Mouse (Mus musculus) MEL (cell line): Measurements from ENCODE around the gene Ank2.

Experiments
- CTCF ChIP-seq, 3 experiments: IDR thresholded peaks in 2 of 3; conservative IDR thresholded peaks in 1 of 3; 2 replicates each; pipeline ENCODE4 v1.5.1; 2011 to 2012; ENCODE audit warnings: low read length in 3 of 3, low read depth in 2 of 3, mild to moderate bottlenecking in 2 of 3, improper control_type of control experiment in 1 of 3, inconsistent platforms in 1 of 3, mixed read lengths in 1 of 3, moderate library complexity in 1 of 3; ENCODE audit not compliant: control insufficient read depth in 1 of 3, insufficient read depth in 1 of 3, poor library complexity in 1 of 3, severe bottlenecking in 1 of 3
- NELFE ChIP-seq: IDR thresholded peaks from 2 replicates; pipeline ENCODE4 v1.6.1; 2011; ENCODE audit warnings: low read depth, low read length, improper control_type of control experiment
- POLR2A ChIP-seq, 2 experiments: IDR thresholded peaks; 2 replicates each; pipeline ENCODE4 v1.6.1; 2011 to 2012; ENCODE audit warnings: low read length in 2 of 2, mild to moderate bottlenecking in 2 of 2, control low read depth in 1 of 2, improper control_type of control experiment in 1 of 2, low read depth in 1 of 2, moderate library complexity in 1 of 2; ENCODE audit not compliant: control insufficient read depth in 1 of 2, insufficient read depth in 1 of 2, poor library complexity in 1 of 2
- USF1 ChIP-seq: IDR thresholded peaks from 2 replicates; pipeline ENCODE4 v1.6.1; 2014; ENCODE audit warnings: low read depth, mild to moderate bottlenecking, inconsistent platforms, low read length, improper control_type of control experiment, moderate library complexity

- TF ChIP-seq POLR2A (IDR thresholded peaks at IDR 0.05; ENCODE audit: control insufficient read depth in 1 of 2, insufficient read depth in 1 of 2, low read depth in 1 of 2, low read length in 2 of 2, poor library complexity in 1 of 2) (no peak), CTCF (IDR thresholded peaks at IDR 0.05 in 2 of 3, conservative IDR thresholded peaks at IDR 0.05 in 1 of 3; ENCODE audit: control insufficient read depth in 1 of 3, insufficient read depth in 1 of 3, low read depth in 2 of 3, low read length in 3 of 3, poor library complexity in 1 of 3, severe bottlenecking in 1 of 3) (no peak), NELFE (no peak), USF1 (no peak)
These were observed 527.6 kb downstream of the Ank2 start for GRCm38 (mm10) chr3:126971531-126971930.
